Mouse (Mus musculus) erythroid progenitor cell, adult 5-6 weeks (primary cell): ENCODE measurements around the gene Spaar. TPM values are rescaled to one million over a fixed set of nuclear protein-coding genes. Genes with fewer than 3 reads are reported as not detected.

ENCODE experiments used
- ATAC-seq: replicated peaks from 2 replicates; pipeline ENCODE4 v1.8.0; 2016; ENCODE audit warnings: moderate number of reproducible peaks, mild to moderate bottlenecking, moderate TSS enrichment, inconsistent platforms; ENCODE audit not compliant: poor library complexity, low FRiP score, severe bottlenecking
- total RNA-seq, 2 experiments: library from RNA; stranded (forward) in 1 of 2; stranded (reverse) in 1 of 2; fragments of 150-400 nt in 1 of 2; fragments of 186-747, 209-891 nt in 1 of 2; gene quantifications; 2 replicates each; pipeline versions ENCODE4 v1.2.3 to v1.2.4; 2015 to 2017; ENCODE audit warnings: low replicate concordance in 2 of 2

Gene Spaar
- total RNA-seq, 2 experiments from 2014 or later, result not detected

- ATAC-seq, result no peak
These were observed 1.9 kb upstream of the Spaar start for GRCm38 (mm10) chr4:43727718-43728575.

GRCm38 (mm10) chr4:43728576-43728954 is 1.3 kb upstream of the Spaar start:
- ATAC-seq, result no peak

GRCm38 (mm10) chr4:43729126-43729525 is 708 bp upstream of the Spaar start:
- no peak for ATAC-seq

GRCm38 (mm10) chr4:43730750-43731297 is 990 bp downstream of the Spaar start:
- ATAC-seq, result no peak

GRCm38 (mm10) chr4:43732171-43732570 is 2.3 kb downstream of the Spaar start:
- ATAC-seq, result no peak

GRCm38 (mm10) chr4:43733186-43733585 is 3.4 kb downstream of the Spaar start:
- no peak for ATAC-seq

GRCm38 (mm10) chr4:43737144-43737543 is 7.3 kb downstream of the Spaar start:
- ATAC-seq, result no peak

- ATAC-seq, result no peak
These were observed 9.3 kb downstream of the Spaar start for GRCm38 (mm10) chr4:43738989-43739674.

GRCm38 (mm10) chr4:43741526-43741925 is 11.7 kb downstream of the Spaar start:
- no peak for ATAC-seq

GRCm38 (mm10) chr4:43742637-43743036 is 12.8 kb downstream of the Spaar start:
- ATAC-seq, result no peak

- ATAC-seq, result no peak
These were observed 13.3 kb downstream of the Spaar start for GRCm38 (mm10) chr4:43743099-43743498.

- no peak for ATAC-seq
These were observed 15.4 kb downstream of the Spaar start for GRCm38 (mm10) chr4:43745187-43745586.

GRCm38 (mm10) chr4:43757213-43757612 is 27.4 kb downstream of the Spaar start:
- no peak for ATAC-seq

GRCm38 (mm10) chr4:43759571-43760418 is 30.0 kb downstream of the Spaar start:
- ATAC-seq, result no peak

- ATAC-seq, result no peak
These were observed 30.6 kb downstream of the Spaar start for GRCm38 (mm10) chr4:43760460-43760859.

- ATAC-seq, result no peak
These were observed 31.5 kb downstream of the Spaar start for GRCm38 (mm10) chr4:43761336-43761735.

- no peak for ATAC-seq
These were observed 33.6 kb downstream of the Spaar start for GRCm38 (mm10) chr4:43763410-43763809.

GRCm38 (mm10) chr4:43768341-43768740 is 38.5 kb downstream of the Spaar start:
- no peak for ATAC-seq

- ATAC-seq, result no peak
These were observed 39.5 kb downstream of the Spaar start for GRCm38 (mm10) chr4:43769374-43769773.

- no peak for ATAC-seq
These were observed 41.1 kb downstream of the Spaar start, which contains the start of gene Olfr159 for GRCm38 (mm10) chr4:43770909-43771308. Gene Olfr159, minus strand, starts transcription at chr4:43771009.
